Mouse (Mus musculus) embryonic facial prominence, embryonic 12.5 days (tissue): ENCODE measurements at regions not wholly inside any gene's neighbourhood (a gene's known extent, or its start where the extent isn't known, plus 50 kb on each side); places are given as distances from the start of the nearest gene placed in this dataset.

Experiments used
- ATAC-seq: fragments of 200-750 bp; cut with Nextera tagmentation; 2 replicates; pipeline ENCODE4 v1.8.0; 2017; ENCODE audit not compliant: insufficient number of reproducible peaks, insufficient read depth, low FRiP score, low TSS enrichment
- H3K27ac ChIP-seq: fragments of 300-500 bp; sonication (generic); 2 replicates; pipeline ENCODE4 v1.5.1; 2016; ENCODE audit warnings: mild to moderate bottlenecking
- H3K27me3 ChIP-seq: fragments of 300-500 bp; sonication (generic); 2 replicates; pipeline ENCODE4 v1.6.1; 2016; ENCODE audit warnings: mild to moderate bottlenecking, moderate library complexity
- H3K36me3 ChIP-seq: fragments of 300-500 bp; sonication (generic); 2 replicates; pipeline ENCODE4 v1.6.1; 2016; ENCODE audit warnings: mild to moderate bottlenecking
- H3K4me1 ChIP-seq: fragments of 300-500 bp; sonication (generic); 2 replicates; pipeline ENCODE4 v1.6.1; 2016
- H3K4me2 ChIP-seq: fragments of 300-500 bp; sonication (generic); replicated peaks from 2 replicates; pipeline ENCODE4 v1.6.1; 2016; ENCODE audit warnings: mild to moderate bottlenecking, moderate library complexity
- H3K4me3 ChIP-seq: fragments of 300-500 bp; sonication (generic); 2 replicates; pipeline ENCODE4 v1.5.1; 2016; ENCODE audit warnings: mild to moderate bottlenecking
- H3K9ac ChIP-seq: fragments of 300-500 bp; sonication (generic); 2 replicates; pipeline ENCODE4 v1.6.1; 2016; ENCODE audit warnings: mild to moderate bottlenecking, moderate library complexity
- H3K9me3 ChIP-seq: fragments of 300-500 bp; sonication (generic); 2 replicates; pipeline ENCODE4 v1.6.1; 2016; ENCODE audit warnings: mild to moderate bottlenecking, moderate library complexity
- WGBS: fragments of 180-500 bp; shearing (Covaris S2); methylation state at CpG from one replicate; pipeline ENCODE4 v1.1.7; 2016; 5-methylcytosine and 5-hydroxymethylcytosine counted together

DNA sequence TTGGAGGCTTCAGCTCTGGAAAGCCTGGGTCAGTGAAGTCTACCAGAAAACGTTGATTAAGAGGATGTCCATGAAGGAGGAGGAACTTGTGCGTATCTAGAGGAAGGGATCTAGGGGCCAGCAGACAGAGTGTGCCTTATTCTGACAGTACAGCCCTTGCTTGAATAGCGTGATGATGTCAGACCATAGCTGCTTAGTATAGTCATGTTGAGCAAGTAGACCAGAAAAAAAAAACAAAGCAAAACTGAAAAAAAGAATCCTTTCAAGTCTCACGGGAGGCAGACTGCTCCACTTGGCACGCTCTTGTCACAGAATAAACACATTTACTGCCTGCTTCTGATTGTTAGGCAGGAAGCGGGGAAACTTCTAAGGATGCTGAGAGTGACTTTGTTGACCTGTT, 290.7 kb downstream of the Rngtt start:
- 0 out of 2 replicates have a peak, but pooled peaks cover 3% of the 10 kb centered on the region for H3K4me1 ChIP-seq
- no peak overlapping the region for H3K4me2 ChIP-seq
- 58% methylated on average over 6 of the region's 6 CpGs for WGBS
- H3K27me3 ChIP-seq = no peaks in the 10 kb centered on the region
- H3K9ac ChIP-seq = no peak overlapping the region
- H3K27ac ChIP-seq = no peak overlapping the region
- no peak for ATAC-seq
- no peak overlapping the region for H3K4me3 ChIP-seq
- H3K9me3 ChIP-seq = no peaks in the 10 kb centered on the region
- H3K36me3 ChIP-seq = no peaks in the 10 kb centered on the region

DNA sequence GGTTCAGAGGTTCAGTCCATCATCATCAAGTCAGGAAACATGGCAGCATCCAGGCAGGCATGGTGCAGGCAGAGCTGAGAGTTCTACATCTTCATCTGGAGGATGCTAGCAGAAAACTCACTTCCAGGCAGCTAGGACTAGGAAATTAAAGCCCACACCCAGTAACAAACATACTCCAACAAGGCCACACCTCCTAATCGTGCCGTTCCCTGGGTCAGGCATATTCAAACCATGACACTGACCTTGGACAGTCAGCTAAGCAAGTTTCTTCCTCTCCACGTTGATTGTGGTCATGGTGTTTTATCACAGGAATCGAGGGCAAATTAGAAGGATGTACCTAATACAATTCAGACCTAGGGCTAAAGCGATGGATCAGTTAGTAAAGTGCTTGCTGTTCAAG, 294.5 kb downstream of the Rngtt start:
- no peak overlapping the region for H3K27ac ChIP-seq
- H3K4me3 ChIP-seq = no peak overlapping the region
- H3K9ac ChIP-seq = no peak overlapping the region
- ATAC-seq = no peak
- WGBS = 86% methylated on average over 5 of the region's 5 CpGs
- no peaks in the 10 kb centered on the region for H3K27me3 ChIP-seq
- H3K4me1 ChIP-seq = 0 out of 2 replicates have a peak, but pooled peaks cover 3% of the 10 kb centered on the region
- H3K4me2 ChIP-seq = no peak overlapping the region
- H3K9me3 ChIP-seq = no peaks in the 10 kb centered on the region
- no peaks in the 10 kb centered on the region for H3K36me3 ChIP-seq

DNA sequence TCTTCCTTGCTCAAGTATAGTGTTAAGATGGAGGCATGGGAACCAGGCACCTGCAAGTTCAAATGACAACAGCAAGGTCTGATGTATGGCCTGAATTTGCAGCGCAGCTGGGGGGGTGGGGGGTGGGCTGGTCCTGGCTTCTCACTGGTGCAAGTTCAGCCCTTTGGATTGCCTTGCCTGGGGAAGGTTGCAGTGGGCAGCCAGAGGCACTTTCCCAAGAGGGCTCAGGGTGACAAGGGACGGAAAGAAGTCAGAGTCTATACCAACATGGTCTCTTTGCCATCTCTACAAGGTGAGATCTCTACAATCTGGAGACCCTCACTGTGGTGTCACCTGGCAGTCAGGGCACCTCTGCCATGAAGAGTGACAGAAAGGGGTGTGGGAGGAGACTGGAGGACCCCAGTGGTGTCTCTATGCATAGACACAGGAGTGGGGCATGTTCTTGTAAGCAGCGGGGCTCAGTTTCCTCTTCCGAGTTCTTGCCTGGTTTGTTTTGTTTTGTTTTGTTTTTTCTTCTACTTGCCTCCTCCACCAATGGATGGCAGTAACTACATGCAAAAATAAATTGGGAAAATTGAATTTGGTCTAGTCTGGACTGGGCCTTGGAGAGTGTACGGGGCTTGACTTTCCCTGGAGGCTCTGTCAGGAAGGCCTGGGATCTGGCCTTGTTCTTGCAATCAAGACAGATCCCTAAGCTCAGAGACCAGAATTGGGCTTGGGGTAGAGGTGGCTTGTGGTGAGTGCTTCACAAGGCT, 284.4 kb upstream of the Cnr1 start:
- Histone ChIP-seq H3K27ac (no peak overlapping the region), H3K27me3 (no peaks in the 10 kb centered on the region), H3K9me3 (no peaks in the 10 kb centered on the region), H3K4me2 (no peak overlapping the region), H3K4me1 (no peaks in the 10 kb centered on the region), H3K4me3 (no peak overlapping the region), H3K9ac (no peak overlapping the region), H3K36me3 (no peaks in the 10 kb centered on the region)
- 78% methylated on average over 5 of the region's 5 CpGs for WGBS
- no peak for ATAC-seq

GRCm38 (mm10) chr4:33640576-33641255, 283.7 kb upstream of the Cnr1 start:
- no peak for ATAC-seq
- no peaks in the 10 kb centered on the region for H3K36me3 ChIP-seq
- H3K4me2 ChIP-seq = no peak overlapping the region
- WGBS = 79% methylated on average over 11 of the region's 11 CpGs
- no peaks in the 10 kb centered on the region for H3K27me3 ChIP-seq
- no peak overlapping the region for H3K4me3 ChIP-seq
- no peaks in the 10 kb centered on the region for H3K4me1 ChIP-seq
- no peak overlapping the region for H3K27ac ChIP-seq
- no peak overlapping the region for H3K9ac ChIP-seq
- no peaks in the 10 kb centered on the region for H3K9me3 ChIP-seq

GRCm38 (mm10) chr4:33641883-33642282, 282.5 kb upstream of the Cnr1 start:
- H3K9ac ChIP-seq = no peak overlapping the region
- H3K36me3 ChIP-seq = no peaks in the 10 kb centered on the region
- H3K27ac ChIP-seq = no peak overlapping the region
- no peaks in the 10 kb centered on the region for H3K27me3 ChIP-seq
- no peak overlapping the region for H3K4me2 ChIP-seq
- no peaks in the 10 kb centered on the region for H3K4me1 ChIP-seq
- no peak for ATAC-seq
- H3K4me3 ChIP-seq = no peak overlapping the region
- no peaks in the 10 kb centered on the region for H3K9me3 ChIP-seq
- 76% methylated on average over 6 of the region's 6 CpGs for WGBS

- Histone ChIP-seq H3K4me3 (no peak overlapping the region), H3K36me3 (no peaks in the 10 kb centered on the region), H3K27ac (no peak overlapping the region), H3K4me1 (no peaks in the 10 kb centered on the region), H3K9me3 (no peaks in the 10 kb centered on the region), H3K9ac (no peak overlapping the region), H3K4me2 (no peak overlapping the region), H3K27me3 (no peaks in the 10 kb centered on the region)
- 92% methylated on average over 13 of the region's 13 CpGs for WGBS
- ATAC-seq = no peak
Observed at GRCm38 (mm10) chr4:33642526-33642925, 281.9 kb upstream of the Cnr1 start.

- 86% methylated on average over 2 of the region's 2 CpGs for WGBS
- Histone ChIP-seq H3K9ac (no peak overlapping the region), H3K4me3 (no peak overlapping the region), H3K4me2 (no peak overlapping the region), H3K27me3 (no peaks in the 10 kb centered on the region), H3K27ac (no peak overlapping the region), H3K36me3 (no peaks in the 10 kb centered on the region), H3K4me1 (no peaks in the 10 kb centered on the region), H3K9me3 (no peaks in the 10 kb centered on the region)
- ATAC-seq = no peak
Observed at GRCm38 (mm10) chr4:33645217-33645616, 279.2 kb upstream of the Cnr1 start.

DNA sequence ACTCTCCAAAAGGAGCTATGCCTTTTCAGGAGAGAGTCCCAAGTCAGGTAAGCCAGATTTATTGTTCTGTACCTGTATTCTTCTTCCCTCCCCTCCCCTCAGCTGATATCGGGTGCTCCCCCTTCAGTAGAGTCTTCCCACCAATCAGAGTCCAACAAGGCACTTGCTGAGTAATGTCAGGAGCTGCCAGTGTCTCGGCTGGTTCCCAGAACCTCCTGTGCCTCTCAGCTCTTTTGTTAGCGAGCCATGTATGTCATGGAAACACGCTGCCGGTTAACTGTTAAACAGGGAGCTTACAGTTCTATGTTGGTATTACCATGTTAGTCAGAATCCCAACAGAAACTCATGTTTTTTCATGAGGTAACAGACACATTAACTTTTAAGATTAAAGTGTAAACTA, 273.1 kb upstream of the Cnr1 start:
- no peaks in the 10 kb centered on the region for H3K27me3 ChIP-seq
- H3K9me3 ChIP-seq = no peaks in the 10 kb centered on the region
- H3K4me1 ChIP-seq = no peaks in the 10 kb centered on the region
- no peaks in the 10 kb centered on the region for H3K36me3 ChIP-seq
- H3K9ac ChIP-seq = no peak overlapping the region
- no peak overlapping the region for H3K4me2 ChIP-seq
- 86% methylated on average over 5 of the region's 5 CpGs for WGBS
- H3K4me3 ChIP-seq = no peak overlapping the region
- ATAC-seq = no peak
- no peak overlapping the region for H3K27ac ChIP-seq

- 88% methylated on average over 14 of the region's 14 CpGs for WGBS
- H3K4me3 ChIP-seq = no peak overlapping the region
- H3K4me1 ChIP-seq = no peaks in the 10 kb centered on the region
- H3K4me2 ChIP-seq = no peak overlapping the region
- ATAC-seq = no peak
- no peaks in the 10 kb centered on the region for H3K9me3 ChIP-seq
- no peaks in the 10 kb centered on the region for H3K36me3 ChIP-seq
- no peaks in the 10 kb centered on the region for H3K27me3 ChIP-seq
- no peak overlapping the region for H3K27ac ChIP-seq
- no peak overlapping the region for H3K9ac ChIP-seq
Observed at GRCm38 (mm10) chr4:33659766-33660165, 264.6 kb upstream of the Cnr1 start.

DNA sequence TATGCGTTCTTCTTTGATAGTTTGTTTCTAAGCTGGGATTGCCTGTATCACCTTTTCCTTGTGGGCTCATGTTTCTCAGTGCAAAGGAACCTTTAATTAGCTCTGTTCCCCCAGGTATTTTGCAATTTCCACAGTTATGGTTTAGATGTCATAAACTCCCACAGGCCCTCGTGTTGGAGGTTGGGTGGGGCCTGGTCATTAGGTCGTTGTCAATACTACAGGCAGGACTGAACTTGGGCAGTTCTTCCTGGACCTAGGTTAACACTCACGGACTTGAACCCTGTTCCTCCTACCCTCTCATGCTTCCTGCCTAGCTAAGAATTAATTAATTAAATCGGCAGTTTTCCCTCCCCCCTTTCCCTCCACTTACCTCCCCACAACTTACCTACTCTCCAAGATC, 263.8 kb upstream of the Cnr1 start:
- Histone ChIP-seq H3K4me3 (no peak overlapping the region), H3K27me3 (no peaks in the 10 kb centered on the region), H3K36me3 (no peaks in the 10 kb centered on the region), H3K9me3 (no peaks in the 10 kb centered on the region), H3K27ac (no peak overlapping the region), H3K4me1 (no peaks in the 10 kb centered on the region), H3K4me2 (no peak overlapping the region), H3K9ac (no peak overlapping the region)
- no peak for ATAC-seq
- WGBS = 65% methylated on average over 5 of the region's 5 CpGs

- no peak for ATAC-seq
- Histone ChIP-seq H3K4me3 (no peak overlapping the region), H3K9me3 (no peaks in the 10 kb centered on the region), H3K4me2 (no peak overlapping the region), H3K4me1 (0 out of 2 replicates have a peak, but pooled peaks cover under 1% of the 10 kb centered on the region), H3K27me3 (no peaks in the 10 kb centered on the region), H3K36me3 (no peaks in the 10 kb centered on the region), H3K27ac (no peak overlapping the region), H3K9ac (no peak overlapping the region)
- WGBS = 91% methylated on average over 3 of the region's 3 CpGs
Observed at GRCm38 (mm10) chr4:33661862-33662261, 262.5 kb upstream of the Cnr1 start.

DNA sequence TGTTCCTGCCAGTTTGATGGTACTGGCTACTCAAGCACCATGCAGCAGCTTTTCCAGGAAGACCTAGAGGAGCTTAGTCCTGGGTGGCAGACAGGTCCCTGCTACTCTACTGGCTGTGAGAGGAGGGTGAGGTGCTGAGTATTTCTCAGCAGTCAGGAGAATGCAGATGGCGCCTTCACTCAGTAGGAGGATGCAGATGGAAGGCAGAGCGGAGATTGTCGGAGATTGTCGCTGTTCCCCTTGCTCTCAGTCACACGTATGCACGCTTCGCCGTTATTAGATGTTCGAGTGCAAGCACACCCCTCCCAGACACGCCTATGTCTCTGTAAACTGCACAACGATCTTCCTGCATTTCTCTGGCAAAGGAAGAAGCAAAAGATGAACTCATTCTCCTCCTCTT, 261.4 kb upstream of the Cnr1 start:
- no peak for ATAC-seq
- WGBS = 78% methylated on average over 11 of the region's 11 CpGs
- Histone ChIP-seq H3K9me3 (no peaks in the 10 kb centered on the region), H3K27me3 (no peaks in the 10 kb centered on the region), H3K36me3 (no peaks in the 10 kb centered on the region), H3K27ac (no peak overlapping the region), H3K9ac (no peak overlapping the region), H3K4me1 (0 out of 2 replicates have a peak, but pooled peaks cover 2% of the 10 kb centered on the region), H3K4me3 (no peak overlapping the region), H3K4me2 (no peak overlapping the region)
